Comparison of ENCODE assay signal across 13 mouse cellular contexts in genomic region chr8:46130426-46130825, GRCm38 (mm10).
"Had no signal": no experiment of that assay in that cellular context is flagged by ENCODE, and none has a peak within 500 bp of the region (broad histone marks: within the 10 kb centered on the region; RNA-seq: fewer than 3 reads in every experiment).

No protein-coding gene starts in this region.

- H3K4me1 ChIP-seq: limb, embryonic 15.5 days; liver, embryonic 13.5 days; midbrain, embryonic 10.5 days; midbrain, embryonic 15.5 days; neural tube, embryonic 12.5 days had no signal

- H3K4me3 ChIP-seq: limb, embryonic 15.5 days; liver, embryonic 13.5 days; midbrain, embryonic 10.5 days; midbrain, embryonic 15.5 days; neural tube, embryonic 12.5 days had no signal

- H3K9ac ChIP-seq: limb, embryonic 15.5 days; liver, embryonic 13.5 days; midbrain, embryonic 15.5 days; neural tube, embryonic 12.5 days had no signal

- DNase-seq: layer of hippocampus, adult 9-11 months; layer of hippocampus, postnatal 36 days; liver, embryonic 13.5 days; lung, adult 18-20 months; lung, postnatal 36 days; spleen, adult 18-20 months; thymus, adult 2 months; thymus, postnatal 25 days had no signal

- H3K27ac ChIP-seq: limb, embryonic 15.5 days; liver, embryonic 13.5 days; midbrain, embryonic 10.5 days; midbrain, embryonic 15.5 days; neural tube, embryonic 12.5 days had no signal

- H3K27me3 ChIP-seq: limb, embryonic 15.5 days; liver, embryonic 13.5 days; midbrain, embryonic 15.5 days; neural tube, embryonic 12.5 days had no signal

- ATAC-seq: intestine, postnatal 0 days; midbrain, embryonic 15.5 days had no signal

- H3K36me3 ChIP-seq: midbrain, embryonic 15.5 days had no signal

- H3K4me2 ChIP-seq: limb, embryonic 15.5 days; liver, embryonic 13.5 days; midbrain, embryonic 15.5 days; neural tube, embryonic 12.5 days had no signal

- H3K9me3 ChIP-seq: limb, embryonic 15.5 days; liver, embryonic 13.5 days; midbrain, embryonic 15.5 days; neural tube, embryonic 12.5 days had no signal
